Mouse (Mus musculus): ENCODE data around the gene Dlx3. TPM values are rescaled to one million over a fixed set of nuclear protein-coding genes. Genes with fewer than 3 reads are reported as not detected.

Gene Dlx3
- polyA plus RNA-seq, 2 experiments = 0.01 TPM; not detected in 1

DNA sequence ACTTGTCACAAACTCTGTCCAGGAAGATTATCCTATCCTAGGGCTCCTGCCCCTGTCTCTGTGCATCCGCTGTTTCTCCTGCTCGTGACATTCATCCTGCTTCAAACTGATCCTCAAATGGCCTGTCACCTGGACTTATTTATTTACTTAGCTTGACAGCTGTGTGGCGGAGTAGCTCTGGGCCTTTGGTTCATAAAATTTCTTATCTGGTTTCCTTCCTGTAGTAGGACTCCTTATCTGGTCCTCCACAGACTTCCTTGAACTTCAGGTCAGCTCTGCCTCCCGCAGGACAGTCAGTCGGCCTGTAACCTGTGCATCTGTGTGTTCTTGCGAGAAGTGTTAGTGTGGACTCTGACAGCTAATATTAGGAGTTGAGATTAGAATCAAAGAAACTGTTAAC lies 15.7 kb upstream of the Dlx3 start:
- WGBS (ENCODE audit: insufficient replicate concordance) = 5% methylated on average over 6 of the region's 6 CpGs
- H3K9me3 ChIP-seq (ENCODE audit: control insufficient read depth, low read length) = no peaks in the 10 kb centered on the region

DNA sequence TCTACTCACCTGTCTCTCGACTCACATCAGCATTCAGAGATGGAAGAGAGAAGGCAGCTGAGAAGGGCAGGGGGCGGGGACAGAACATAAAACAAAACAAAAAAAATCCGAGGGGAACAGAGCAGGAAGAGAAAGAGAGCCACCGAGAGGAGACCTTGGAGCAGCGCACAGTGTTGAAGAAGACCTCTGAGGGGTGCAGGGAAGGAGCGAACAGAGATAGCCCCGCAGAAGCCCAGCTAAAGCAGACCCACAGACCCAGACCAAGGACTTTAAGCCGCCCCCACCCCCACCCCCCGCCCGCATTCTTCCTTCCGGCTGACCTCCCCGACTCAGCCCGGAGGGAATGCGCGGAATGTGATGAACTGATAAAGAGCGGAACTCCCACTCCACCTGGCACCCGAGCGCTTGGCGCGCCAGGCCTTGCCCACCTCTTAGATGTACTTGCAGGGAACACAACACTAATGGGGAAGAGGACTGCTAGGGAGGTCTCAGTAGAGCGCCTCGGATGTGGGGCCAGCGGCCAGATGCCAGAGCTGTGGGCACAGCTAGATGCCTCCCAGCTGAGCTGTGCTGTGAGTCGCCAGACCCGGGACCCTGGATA lies 14.5 kb upstream of the Dlx3 start:
- no peak for ATAC-seq (ENCODE audit: insufficient read depth)
- TF ChIP-seq EP300 (IDR thresholded peaks at IDR 0.05; ENCODE audit: low read depth) = no peak
- TF ChIP-seq CTCF (IDR thresholded peaks at IDR 0.05; ENCODE audit: low read depth) = no peak
- DNase-seq (ENCODE audit: low read depth in 3 of 3, low spot score in 3 of 3) = no peak
- Histone ChIP-seq H3K4me1 (replicated peaks; ENCODE audit: control insufficient read depth in 2 of 2, insufficient read depth in 2 of 2, low read length in 1 of 2) (peaks cover 0 to 5% of the 10 kb centered on the region in 2 experiments; a peak in 2 of 4 replicates), H3K36me3 (replicated peaks; ENCODE audit: control insufficient read depth, insufficient read depth, low read depth) (no peaks in the 10 kb centered on the region), H3K4me3 (ENCODE audit: insufficient read depth in 1 of 2, low read depth in 2 of 2, low read length in 2 of 2) (no peak overlapping the region), H3K4me2 (ENCODE audit: low read depth) (peak overlapping the region; percentile 2; the same call in 1 of the 2 replicates), H3K27ac (no peak overlapping the region), H3K9ac (replicated peaks) (no peak overlapping the region), H3K27me3 (ENCODE audit: control insufficient read depth, insufficient read depth, low read length) (peaks cover 14% of the 10 kb centered on the region), H3K9me3 (ENCODE audit: control insufficient read depth, low read length) (no peaks in the 10 kb centered on the region)
- 1% methylated on average over 25 of the region's 25 CpGs for WGBS (ENCODE audit: insufficient replicate concordance)

More for the DNA sequence above, 15.7 kb upstream of the Dlx3 start:
- ATAC-seq (ENCODE audit: insufficient read depth) (no peak), DNase-seq (ENCODE audit: low read depth in 3 of 3, low spot score in 3 of 3) (no peak)
- Histone ChIP-seq H3K27me3 (ENCODE audit: control insufficient read depth, insufficient read depth, low read length) (peaks cover 14% of the 10 kb centered on the region), H3K36me3 (replicated peaks; ENCODE audit: control insufficient read depth, insufficient read depth, low read depth) (no peaks in the 10 kb centered on the region), H3K9ac (replicated peaks) (no peak overlapping the region), H3K4me1 (replicated peaks; ENCODE audit: control insufficient read depth in 2 of 2, insufficient read depth in 2 of 2, low read length in 1 of 2) (peaks cover 0 to 5% of the 10 kb centered on the region in 2 experiments; a peak in 2 of 4 replicates), H3K4me2 (ENCODE audit: low read depth) (no peak overlapping the region), H3K27ac (no peak overlapping the region), H3K4me3 (ENCODE audit: insufficient read depth in 1 of 2, low read depth in 2 of 2, low read length in 2 of 2) (no peak overlapping the region)
- no peak for TF ChIP-seq EP300 (IDR thresholded peaks at IDR 0.05; ENCODE audit: low read depth)
- no peak for TF ChIP-seq CTCF (IDR thresholded peaks at IDR 0.05; ENCODE audit: low read depth)

DNA sequence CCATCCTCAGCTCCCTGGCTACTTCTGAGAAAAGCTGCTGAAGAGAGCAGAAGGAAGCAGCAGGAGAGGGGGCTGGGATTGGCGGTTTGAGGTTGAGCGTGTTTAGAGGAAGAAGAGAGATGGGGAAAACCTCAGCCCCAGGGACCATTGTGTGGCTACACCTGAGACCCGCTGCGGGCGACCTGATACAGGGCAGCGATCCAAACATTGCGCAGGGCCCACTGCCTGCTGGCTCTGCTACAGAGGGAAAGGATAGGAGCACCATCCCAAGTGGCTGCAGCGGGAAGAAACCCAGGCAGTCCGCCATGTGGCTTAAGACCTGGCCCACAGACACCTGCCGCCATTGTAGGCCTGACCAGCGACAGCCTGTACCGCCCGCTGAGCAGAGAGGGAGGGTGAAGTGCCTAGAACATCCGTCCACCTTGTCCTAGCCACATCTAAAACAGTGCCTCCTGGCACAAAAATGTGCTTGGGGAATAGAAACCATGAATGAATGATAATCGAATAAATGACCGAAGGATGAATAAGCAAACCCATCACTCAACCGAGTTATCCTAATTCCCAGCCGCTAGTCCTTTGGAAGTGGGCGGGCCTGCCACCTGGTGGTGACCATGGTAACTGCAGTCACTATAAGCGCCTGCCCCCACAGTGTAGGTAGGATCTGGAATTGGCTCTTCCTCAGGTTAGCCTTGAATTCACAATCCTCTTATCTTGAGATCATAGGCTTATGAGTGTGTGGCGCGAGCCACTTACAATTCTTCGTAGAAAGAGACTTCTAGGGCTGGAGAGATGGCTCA lies 13.3 kb upstream of the Dlx3 start:
- Histone ChIP-seq H3K9me3 (ENCODE audit: control insufficient read depth, low read length) (no peaks in the 10 kb centered on the region), H3K4me2 (ENCODE audit: low read depth) (no peak overlapping the region), H3K36me3 (replicated peaks; ENCODE audit: control insufficient read depth, insufficient read depth, low read depth) (no peaks in the 10 kb centered on the region), H3K27me3 (ENCODE audit: control insufficient read depth, insufficient read depth, low read length) (peaks cover 14% of the 10 kb centered on the region), H3K27ac (no peak overlapping the region), H3K4me1 (replicated peaks; ENCODE audit: control insufficient read depth in 2 of 2, insufficient read depth in 2 of 2, low read length in 1 of 2) (peaks cover 0 to 5% of the 10 kb centered on the region in 2 experiments; a peak in 2 of 4 replicates), H3K4me3 (ENCODE audit: insufficient read depth in 1 of 2, low read depth in 2 of 2, low read length in 2 of 2) (no peak overlapping the region), H3K9ac (replicated peaks) (no peak overlapping the region)
- peak in 2 of 3 experiments; percentile 24 to 28 for DNase-seq (ENCODE audit: low read depth in 3 of 3, low spot score in 3 of 3)
- WGBS (ENCODE audit: insufficient replicate concordance) = 25% methylated on average over 23 of the region's 23 CpGs
- TF ChIP-seq CTCF (IDR thresholded peaks at IDR 0.05; ENCODE audit: low read depth) (peak; percentile 95), EP300 (IDR thresholded peaks at IDR 0.05; ENCODE audit: low read depth) (no peak)
- no peak for ATAC-seq (ENCODE audit: insufficient read depth)

DNA sequence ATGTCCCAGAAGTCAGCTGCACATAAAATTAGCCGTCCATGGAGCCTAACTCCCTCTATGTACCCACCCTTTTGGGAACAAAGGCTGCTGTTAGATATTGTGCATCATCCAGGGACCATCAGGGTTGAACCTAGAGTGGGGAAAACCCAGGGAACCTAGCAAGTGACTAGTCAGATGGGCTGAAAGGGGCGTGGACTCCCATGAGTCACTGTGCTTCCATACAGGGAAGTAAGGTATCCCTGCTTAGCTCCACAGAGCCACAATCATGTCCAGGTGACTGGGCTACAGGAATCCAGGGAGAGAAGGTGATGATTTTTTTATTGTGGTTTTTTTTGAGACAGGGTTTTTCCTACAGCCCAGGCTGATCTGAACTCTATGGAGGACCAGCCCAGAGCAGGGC lies 10.9 kb upstream of the Dlx3 start:
- peaks cover 14% of the 10 kb centered on the region for H3K27me3 ChIP-seq (ENCODE audit: control insufficient read depth, insufficient read depth, low read length)
- TF ChIP-seq EP300 (IDR thresholded peaks at IDR 0.05; ENCODE audit: low read depth) (no peak), CTCF (IDR thresholded peaks at IDR 0.05; ENCODE audit: low read depth) (no peak)
- H3K9me3 ChIP-seq (ENCODE audit: control insufficient read depth, low read length) = no peaks in the 10 kb centered on the region
- H3K4me1 ChIP-seq (replicated peaks; ENCODE audit: control insufficient read depth in 2 of 2, insufficient read depth in 2 of 2, low read length in 1 of 2) = peaks cover 0 to 5% of the 10 kb centered on the region in 2 experiments; a peak in 2 of 4 replicates
- no peaks in the 10 kb centered on the region for H3K36me3 ChIP-seq (replicated peaks; ENCODE audit: control insufficient read depth, insufficient read depth, low read depth)
- no peak for DNase-seq (ENCODE audit: low read depth in 3 of 3, low spot score in 3 of 3)
- no peak overlapping the region for H3K9ac ChIP-seq (replicated peaks)
- H3K4me3 ChIP-seq (ENCODE audit: insufficient read depth in 1 of 2, low read depth in 2 of 2, low read length in 2 of 2) = no peak overlapping the region
- 55% methylated on average over 2 of the region's 2 CpGs for WGBS (ENCODE audit: insufficient replicate concordance)
- H3K27ac ChIP-seq = no peak overlapping the region
- no peak for ATAC-seq (ENCODE audit: insufficient read depth)
- H3K4me2 ChIP-seq (ENCODE audit: low read depth) = no peak overlapping the region

DNA sequence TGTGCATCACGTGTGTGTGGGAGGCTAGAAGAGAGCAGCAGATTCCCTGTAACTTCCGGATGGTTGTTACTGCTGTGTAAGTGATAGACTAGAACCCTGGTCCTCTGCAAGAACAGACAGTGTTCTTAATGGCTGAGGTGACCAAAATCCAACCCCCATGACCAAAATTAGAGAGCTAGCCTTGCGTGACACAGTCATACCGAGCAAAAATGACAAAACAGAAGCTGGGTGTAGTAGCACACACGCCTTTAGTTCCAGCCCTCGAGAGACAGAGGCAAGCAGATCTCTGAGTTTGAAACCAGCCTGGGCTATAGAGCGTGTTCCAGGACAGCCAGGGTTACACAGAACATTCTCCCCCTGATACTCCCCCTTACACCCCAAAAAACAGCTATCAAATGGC lies 9.8 kb upstream of the Dlx3 start:
- ATAC-seq (ENCODE audit: insufficient read depth) = no peak

More for the DNA sequence above, 9.8 kb upstream of the Dlx3 start:
- Histone ChIP-seq H3K4me1 (replicated peaks; ENCODE audit: control insufficient read depth in 2 of 2, insufficient read depth in 2 of 2, low read length in 1 of 2) (no peaks in the 10 kb centered on the region), H3K36me3 (replicated peaks; ENCODE audit: control insufficient read depth, insufficient read depth, low read depth) (no peaks in the 10 kb centered on the region), H3K27me3 (ENCODE audit: control insufficient read depth, insufficient read depth, low read length) (peaks cover 14% of the 10 kb centered on the region), H3K9me3 (ENCODE audit: control insufficient read depth, low read length) (no peaks in the 10 kb centered on the region), H3K4me3 (ENCODE audit: insufficient read depth in 1 of 2, low read depth in 2 of 2, low read length in 2 of 2) (no peak overlapping the region), H3K9ac (replicated peaks) (no peak overlapping the region), H3K4me2 (ENCODE audit: low read depth) (no peak overlapping the region), H3K27ac (no peak overlapping the region)
- no peak for TF ChIP-seq EP300 (IDR thresholded peaks at IDR 0.05; ENCODE audit: low read depth)
- TF ChIP-seq CTCF (IDR thresholded peaks at IDR 0.05; ENCODE audit: low read depth) = no peak
- no peak for DNase-seq (ENCODE audit: low read depth in 3 of 3, low spot score in 3 of 3)
- 68% methylated on average over 7 of the region's 7 CpGs for WGBS (ENCODE audit: insufficient replicate concordance)

All from liver, embryonic 14.5 days (tissue).